Mouse (Mus musculus) thymus, postnatal 25 days (tissue): Measurements from ENCODE around the gene Gm4181.
"Not testable (repeated sequence)": the region's sequence is repeated elsewhere in the genome, so short reads cannot be mapped to it uniquely, and the experiment has no call there.

Source experiments
- DNase-seq: peaks from one replicate; pipeline ENCODE4 v3.0.0; 2022

Gene Gm4181

GRCm38 (mm10) chr14:51635566-51635965, at the start of gene Gm4181:
TSS of gene Gm4181 (minus strand) at chr14:51635666.
- not testable (repeated sequence) for DNase-seq

GRCm38 (mm10) chr14:51677269-51677668, 41.8 kb upstream of the Gm4181 start:
- DNase-seq = no peak

GRCm38 (mm10) chr14:51632426-51632825, 3.0 kb downstream of the Gm4181 start:
- peak; percentile 2 for DNase-seq

- no peak for DNase-seq
These were observed 24.3 kb downstream of the Gm4181 start, which contains the start of gene Gm17078 for GRCm38 (mm10) chr14:51611210-51611609. TSS of gene Gm17078 (minus strand) at chr14:51611310.

- not testable (repeated sequence) for DNase-seq
These were observed 43.4 kb downstream of the Gm4181 start, which contains the start of gene Gm17174 for GRCm38 (mm10) chr14:51592039-51592438. TSS of gene Gm17174 (minus strand) at chr14:51592139.
